Mouse (Mus musculus) midbrain, embryonic 15.5 days (tissue): Measurements from ENCODE around the gene Supt16. TPM values are rescaled to one million over a fixed set of nuclear protein-coding genes. Genes with fewer than 3 reads are reported as not detected.

Experiments
- ATAC-seq: fragments of 200-750 bp; cut with Nextera tagmentation; replicated peaks from 2 replicates; pipeline ENCODE4 v1.8.0; 2017; ENCODE audit warnings: moderate TSS enrichment
- H3K27ac ChIP-seq: fragments of 300-500 bp; sonication (generic); 2 replicates; pipeline ENCODE4 v1.5.1; 2015; ENCODE audit warnings: mild to moderate bottlenecking, inconsistent platforms
- H3K27me3 ChIP-seq: fragments of 300-500 bp; sonication (generic); replicated peaks from 2 replicates; pipeline ENCODE4 v1.6.1; 2015; ENCODE audit warnings: inconsistent platforms
- H3K36me3 ChIP-seq: fragments of 300-500 bp; sonication (generic); replicated peaks from 2 replicates; pipeline ENCODE4 v1.6.1; 2015; ENCODE audit warnings: inconsistent platforms
- H3K4me1 ChIP-seq: fragments of 300-500 bp; sonication (generic); 2 replicates; pipeline ENCODE4 v1.6.1; 2015; ENCODE audit warnings: inconsistent platforms
- H3K4me2 ChIP-seq: fragments of 300-500 bp; sonication (generic); 2 replicates; pipeline ENCODE4 v1.6.1; 2015; ENCODE audit warnings: inconsistent platforms, mild to moderate bottlenecking, moderate library complexity
- H3K4me3 ChIP-seq: fragments of 300-500 bp; sonication (generic); 2 replicates; pipeline ENCODE4 v1.5.1; 2015; ENCODE audit warnings: mild to moderate bottlenecking, inconsistent platforms
- H3K9ac ChIP-seq: fragments of 300-500 bp; sonication (generic); 2 replicates; pipeline ENCODE4 v1.6.1; 2015; ENCODE audit warnings: mild to moderate bottlenecking, inconsistent platforms
- H3K9me3 ChIP-seq: fragments of 300-500 bp; sonication (generic); 2 replicates; pipeline ENCODE4 v1.6.1; 2016; ENCODE audit warnings: inconsistent platforms
- WGBS: fragments of 180-500 bp; shearing (Covaris S2); methylation state at CpG from one replicate; pipeline ENCODE4 v1.1.7; 2015; ENCODE audit warnings: mixed read lengths; 5-methylcytosine and 5-hydroxymethylcytosine counted together
- polyA plus RNA-seq: library from polyadenylated mRNA; unstranded; fragments of >200 nt; fragmentation: Nextera tagmentation; extraction: Ambion mirVana; gene quantifications from 2 replicates; pipeline ENCODE4 v1.2.1, GENCODE M21; 2015

The Supt16 gene
- polyA plus RNA-seq, 1 experiment from 2014 or later, result 45.4 TPM

- peak overlapping the region; percentile 99 for H3K4me3 ChIP-seq
- no peak overlapping the region for H3K27ac ChIP-seq
- peaks cover 18% of the 10 kb centered on the region for H3K36me3 ChIP-seq
- no peak for ATAC-seq
- H3K27me3 ChIP-seq, result no peaks in the 10 kb centered on the region
- H3K9ac ChIP-seq, result no peak overlapping the region
- peaks cover 23% of the 10 kb centered on the region for H3K4me1 ChIP-seq
- 10% methylated on average over 3 of the region's 3 CpGs for WGBS
- peak overlapping the region; percentile 92 for H3K4me2 ChIP-seq
- H3K9me3 ChIP-seq, result no peaks in the 10 kb centered on the region
Measured at GRCm38 (mm10) chr14:52195691-52196090, 1.5 kb downstream of the Supt16 start.

DNA sequence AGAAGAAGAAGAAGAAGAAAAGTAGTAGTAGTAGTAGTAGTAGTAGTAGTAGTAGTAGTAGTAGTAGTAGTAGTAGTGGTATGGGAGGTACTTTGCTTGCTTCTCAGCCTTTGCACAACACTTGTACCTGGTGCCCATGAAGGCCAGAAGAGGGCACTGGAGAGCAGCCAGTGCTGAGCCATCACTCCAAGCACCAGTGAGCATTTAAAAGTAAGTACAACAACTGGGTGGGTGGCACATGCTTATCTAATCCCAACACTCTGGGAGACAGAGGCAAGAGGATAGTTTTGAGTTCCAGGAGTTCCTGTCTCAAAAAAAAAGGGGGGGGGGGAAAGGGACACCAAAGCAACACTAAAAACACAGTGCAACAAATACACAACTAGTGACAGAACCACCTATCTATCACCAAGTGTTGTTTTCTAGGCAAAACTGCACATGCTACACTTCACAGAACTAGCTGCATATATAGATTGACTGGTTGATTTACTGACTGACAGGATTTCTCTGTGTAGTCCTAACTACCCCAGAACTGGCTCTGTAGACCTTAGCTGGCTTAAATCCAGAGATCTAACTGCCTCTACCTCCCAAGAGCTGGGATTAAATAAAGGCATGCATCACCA, 6.4 kb downstream of the Supt16 start:
- ATAC-seq, result no peak
- peaks cover 12% of the 10 kb centered on the region for H3K4me1 ChIP-seq
- H3K4me3 ChIP-seq, result no peak overlapping the region
- no peak overlapping the region for H3K27ac ChIP-seq
- H3K9me3 ChIP-seq, result no peaks in the 10 kb centered on the region
- no peak overlapping the region for H3K4me2 ChIP-seq
- no peaks in the 10 kb centered on the region for H3K27me3 ChIP-seq
- H3K36me3 ChIP-seq, result no peaks in the 10 kb centered on the region
- H3K9ac ChIP-seq, result no peak overlapping the region

GRCm38 (mm10) chr14:52189519-52189918, 7.7 kb downstream of the Supt16 start:
- Histone ChIP-seq H3K4me1 (0 out of 2 replicates have a peak, but pooled peaks cover under 1% of the 10 kb centered on the region), H3K9me3 (no peaks in the 10 kb centered on the region)

DNA sequence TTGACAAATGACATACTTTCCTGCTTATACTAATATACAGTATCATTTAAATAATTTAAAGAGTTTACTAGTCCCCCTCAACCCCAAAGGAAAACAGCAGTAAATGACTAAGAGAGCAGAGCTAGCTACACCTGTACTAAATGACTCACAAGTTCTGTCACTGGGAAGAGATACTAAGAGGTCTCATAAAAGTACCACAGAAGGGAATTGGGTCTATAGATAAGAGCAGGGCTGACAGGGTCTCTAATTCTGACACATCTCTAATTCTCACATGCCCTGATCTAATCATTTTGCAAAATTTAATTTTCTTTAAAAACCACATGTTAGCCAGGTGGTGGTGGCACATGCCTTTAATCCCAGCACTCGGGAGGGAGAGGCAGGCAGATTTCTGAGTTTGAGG, 8.4 kb downstream of the Supt16 start:
- whole genome bisulfite sequencing, result 88% methylated on average over 1 of the region's 1 CpGs
- Histone ChIP-seq H3K4me1 (no peaks in the 10 kb centered on the region), H3K4me3 (no peak overlapping the region), H3K9me3 (no peaks in the 10 kb centered on the region), H3K9ac (no peak overlapping the region), H3K27me3 (no peaks in the 10 kb centered on the region), H3K36me3 (no peaks in the 10 kb centered on the region), H3K4me2 (no peak overlapping the region), H3K27ac (no peak overlapping the region)
- ATAC-seq, result no peak

More at GRCm38 (mm10) chr14:52189519-52189918, 7.7 kb downstream of the Supt16 start:
- ATAC-seq, result no peak
- Histone ChIP-seq H3K4me3 (no peak overlapping the region), H3K9ac (no peak overlapping the region), H3K27me3 (no peaks in the 10 kb centered on the region), H3K36me3 (no peaks in the 10 kb centered on the region), H3K27ac (no peak overlapping the region), H3K4me2 (no peak overlapping the region)
- WGBS, result 81% methylated on average over 2 of the region's 2 CpGs

DNA sequence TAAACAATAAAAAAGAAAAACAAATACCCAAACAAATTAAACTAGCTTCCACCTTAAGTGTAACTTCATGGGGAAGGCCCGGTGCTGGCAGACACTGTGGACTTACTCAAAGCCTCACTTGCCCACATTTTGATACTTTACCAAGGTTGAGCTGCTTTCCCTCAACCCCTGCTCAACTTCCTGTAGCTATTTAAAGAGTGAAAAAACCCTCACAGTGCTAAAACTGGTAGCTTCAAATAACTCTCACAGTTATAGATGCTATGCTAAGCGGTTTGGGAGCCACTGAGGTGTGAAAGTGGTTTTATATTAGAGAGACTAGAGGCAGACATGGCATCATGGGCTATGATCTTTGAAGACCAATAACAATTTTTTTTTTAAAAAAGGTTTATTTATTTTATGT, 30.6 kb downstream of the Supt16 start:
- no peak for ATAC-seq
- H3K27ac ChIP-seq, result no peak overlapping the region

DNA sequence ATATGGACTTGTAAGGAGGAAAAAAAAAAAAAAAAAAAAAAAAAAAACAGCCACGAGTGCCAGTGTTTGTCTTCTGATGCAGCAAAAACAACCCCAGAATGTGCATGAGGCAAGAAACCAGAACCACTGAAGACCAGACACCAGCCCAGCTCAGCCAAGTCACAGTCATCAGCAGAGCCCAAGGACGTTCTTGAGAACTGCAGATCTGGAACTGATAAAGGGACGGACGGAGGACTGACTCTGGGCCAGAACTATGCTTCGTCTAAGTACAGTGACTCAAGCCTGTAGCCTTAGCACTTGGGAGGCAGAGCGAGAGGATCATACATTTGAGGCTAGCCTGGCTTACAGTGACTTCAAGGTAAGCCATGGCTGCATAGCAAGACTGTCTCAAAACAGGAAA, 36.3 kb downstream of the Supt16 start:
- Histone ChIP-seq H3K9me3 (no peaks in the 10 kb centered on the region), H3K4me2 (no peak overlapping the region), H3K9ac (no peak overlapping the region), H3K36me3 (peaks cover 55% of the 10 kb centered on the region), H3K4me3 (no peak overlapping the region), H3K4me1 (no peaks in the 10 kb centered on the region), H3K27me3 (no peaks in the 10 kb centered on the region), H3K27ac (no peak overlapping the region)
- no peak for ATAC-seq
- 85% methylated on average over 6 of the region's 6 CpGs for WGBS

More for the DNA sequence above, 30.6 kb downstream of the Supt16 start:
- H3K9ac ChIP-seq, result no peak overlapping the region
- WGBS, result 91% methylated on average over 2 of the region's 2 CpGs
- no peak overlapping the region for H3K4me3 ChIP-seq
- peaks cover 56% of the 10 kb centered on the region for H3K36me3 ChIP-seq
- H3K27me3 ChIP-seq, result no peaks in the 10 kb centered on the region
- no peaks in the 10 kb centered on the region for H3K4me1 ChIP-seq
- no peak overlapping the region for H3K4me2 ChIP-seq
- H3K9me3 ChIP-seq, result no peaks in the 10 kb centered on the region

DNA sequence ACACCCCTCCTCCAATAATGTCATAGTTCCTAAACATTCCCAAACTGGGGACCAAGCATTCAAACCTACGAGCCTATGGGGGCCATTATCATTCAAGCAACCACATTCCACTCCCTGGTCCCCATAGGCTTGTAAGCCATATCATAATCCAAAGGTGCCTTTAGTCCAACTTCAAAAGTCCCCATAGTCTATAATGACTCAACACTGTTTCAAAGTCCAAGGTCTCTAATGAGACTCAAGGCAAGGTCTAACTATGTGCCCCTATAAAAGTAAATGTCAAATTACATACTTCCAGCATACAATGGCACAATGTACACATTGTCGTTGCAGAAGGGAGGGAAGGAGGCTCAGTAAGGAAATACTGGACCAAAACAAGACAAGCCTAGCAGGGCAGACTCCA, 42.2 kb downstream of the Supt16 start:
- WGBS, result 90% methylated on average over 2 of the region's 2 CpGs
- H3K4me1 ChIP-seq, result peaks cover 12% of the 10 kb centered on the region
- H3K27ac ChIP-seq, result no peak overlapping the region
- H3K9me3 ChIP-seq, result no peaks in the 10 kb centered on the region
- H3K27me3 ChIP-seq, result no peaks in the 10 kb centered on the region
- no peak for ATAC-seq
- no peak overlapping the region for H3K9ac ChIP-seq
- H3K36me3 ChIP-seq, result peaks cover 13% of the 10 kb centered on the region; the same call in 1 of the 2 replicates
- H3K4me3 ChIP-seq, result no peak overlapping the region
- no peak overlapping the region for H3K4me2 ChIP-seq

DNA sequence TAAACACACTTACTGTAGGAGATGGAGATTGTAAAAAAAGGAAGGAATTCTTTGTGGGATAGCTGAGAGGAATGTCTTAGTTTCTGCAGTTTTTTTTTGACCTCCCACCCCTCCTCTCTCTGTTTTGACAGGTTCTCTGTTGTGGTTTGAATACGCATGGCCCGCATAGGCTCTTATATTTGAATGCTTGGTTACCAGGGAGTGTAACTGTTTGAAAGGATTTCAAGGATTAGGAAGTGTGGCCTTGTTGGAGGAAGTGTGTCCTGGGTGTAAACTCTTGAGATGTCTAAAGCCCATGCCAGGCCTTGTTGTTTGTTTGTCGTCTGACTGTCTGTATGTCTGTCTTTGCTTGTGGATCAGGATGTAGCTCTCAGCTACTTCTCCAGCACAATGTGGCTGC, 44.6 kb downstream of the Supt16 start:
- no peak overlapping the region for H3K9ac ChIP-seq
- WGBS, result 15% methylated on average over 3 of the region's 3 CpGs
- no peaks in the 10 kb centered on the region for H3K27me3 ChIP-seq
- peak overlapping the region; percentile 28 for H3K4me2 ChIP-seq
- H3K9me3 ChIP-seq, result no peaks in the 10 kb centered on the region
- H3K27ac ChIP-seq, result no peak overlapping the region; the same call in 1 of the 2 replicates
- H3K36me3 ChIP-seq, result no peaks in the 10 kb centered on the region
- no peak overlapping the region for H3K4me3 ChIP-seq
- H3K4me1 ChIP-seq, result peaks cover 12% of the 10 kb centered on the region
- peak; percentile 34 for ATAC-seq

DNA sequence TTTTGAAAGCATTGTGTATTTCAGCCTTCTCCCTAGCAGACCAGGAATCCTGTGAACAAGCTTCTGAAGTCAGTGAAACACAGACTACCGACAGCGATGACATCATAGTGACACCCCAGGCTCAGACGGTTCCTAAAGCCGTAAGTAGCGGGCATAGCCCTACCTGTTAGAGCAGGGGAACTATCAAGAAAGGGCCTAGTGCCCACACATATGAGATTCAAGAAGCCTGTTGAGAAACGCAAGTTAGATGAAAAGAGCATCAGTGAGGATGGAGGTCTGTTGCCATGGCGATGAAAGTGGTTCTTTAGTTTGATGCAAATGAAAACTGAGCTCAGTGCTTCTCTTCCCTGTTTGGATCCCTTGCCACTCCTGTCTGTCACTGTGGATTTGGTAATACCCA, 45.0 kb downstream of the Supt16 start:
- no peak overlapping the region for H3K9ac ChIP-seq
- 17% methylated on average over 7 of the region's 7 CpGs for WGBS
- peaks cover 12% of the 10 kb centered on the region for H3K4me1 ChIP-seq
- no peaks in the 10 kb centered on the region for H3K36me3 ChIP-seq
- H3K9me3 ChIP-seq, result no peaks in the 10 kb centered on the region
- H3K4me2 ChIP-seq, result peak overlapping the region; percentile 28
- peak; percentile 79 for ATAC-seq
- H3K27ac ChIP-seq, result peak overlapping the region; percentile 31; the same call in 1 of the 2 replicates
- H3K27me3 ChIP-seq, result no peaks in the 10 kb centered on the region
- H3K4me3 ChIP-seq, result peak overlapping the region; percentile 4; the same call in 1 of the 2 replicates

DNA sequence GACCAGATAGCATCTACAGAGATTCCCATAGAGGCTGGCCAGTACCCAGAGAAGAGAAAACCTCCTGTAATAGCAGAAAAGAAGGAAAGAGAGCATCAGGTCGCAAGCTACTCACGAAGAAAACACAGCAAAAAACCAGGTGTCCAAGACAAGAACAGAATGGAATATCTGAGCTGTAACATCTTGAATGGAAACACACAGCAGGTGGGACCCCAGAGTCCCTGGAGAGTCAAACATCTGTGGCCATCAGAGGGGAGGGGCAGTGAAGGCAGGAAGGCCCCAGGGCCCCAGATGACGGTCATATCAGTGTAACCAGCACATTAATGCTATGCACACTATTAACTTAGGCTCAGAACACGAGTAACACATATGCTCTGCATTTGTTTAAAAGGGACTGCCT, 47.3 kb downstream of the Supt16 start:
- WGBS, result 60% methylated on average over 4 of the region's 4 CpGs
- Histone ChIP-seq H3K4me1 (peaks cover 12% of the 10 kb centered on the region), H3K36me3 (no peaks in the 10 kb centered on the region)

DNA sequence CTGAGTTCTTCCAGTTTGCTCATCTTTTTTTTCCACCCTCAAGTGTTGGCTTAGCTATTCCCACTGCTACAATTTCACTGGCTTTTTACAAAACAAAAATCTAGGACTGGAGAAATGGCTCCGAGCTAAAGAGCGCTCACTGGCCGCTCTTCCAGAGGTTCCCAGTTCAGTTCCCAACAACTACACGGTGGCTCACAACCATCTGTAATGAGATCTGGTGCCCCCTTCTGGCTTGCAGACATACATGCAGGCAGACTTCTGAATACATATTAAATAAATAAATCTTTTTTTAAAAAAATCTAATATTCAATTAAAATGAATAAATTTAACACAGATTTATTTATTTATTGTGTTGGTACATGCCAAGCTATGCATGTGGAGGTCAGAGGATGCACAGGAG, 50.7 kb downstream of the Supt16 start:
- Histone ChIP-seq H3K4me1 (no peaks in the 10 kb centered on the region), H3K27me3 (no peaks in the 10 kb centered on the region), H3K36me3 (no peaks in the 10 kb centered on the region), H3K4me3 (no peak overlapping the region), H3K9me3 (no peaks in the 10 kb centered on the region), H3K4me2 (no peak overlapping the region), H3K9ac (no peak overlapping the region), H3K27ac (no peak overlapping the region)
- WGBS, result 63% methylated on average over 4 of the region's 4 CpGs
- no peak for ATAC-seq

More for the DNA sequence above, 47.3 kb downstream of the Supt16 start:
- Histone ChIP-seq H3K27ac (no peak overlapping the region), H3K4me3 (no peak overlapping the region), H3K27me3 (no peaks in the 10 kb centered on the region), H3K9me3 (no peaks in the 10 kb centered on the region), H3K4me2 (no peak overlapping the region), H3K9ac (no peak overlapping the region)
- ATAC-seq, result no peak

DNA sequence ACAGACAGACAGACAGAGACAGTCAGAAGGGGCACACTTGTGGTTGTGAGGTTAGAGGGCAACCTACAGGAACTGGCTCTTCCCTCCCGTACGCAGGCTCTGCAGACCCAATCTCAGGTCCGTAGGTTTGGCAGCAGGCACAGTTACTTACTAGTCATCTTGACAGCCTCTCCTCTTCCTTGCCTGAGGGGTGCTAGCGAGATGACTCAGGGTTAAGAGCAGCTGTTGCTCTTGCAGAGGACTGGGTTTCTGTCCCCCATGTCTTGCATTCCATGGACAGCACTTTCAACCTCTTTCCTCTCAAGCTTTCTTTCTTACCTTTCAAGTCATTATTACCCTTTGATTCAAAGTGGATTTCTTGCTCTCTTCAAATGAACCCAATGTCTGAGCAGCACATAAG, 53.1 kb downstream of the Supt16 start:
- Histone ChIP-seq H3K4me1 (no peaks in the 10 kb centered on the region), H3K36me3 (no peaks in the 10 kb centered on the region), H3K27ac (no peak overlapping the region), H3K27me3 (no peaks in the 10 kb centered on the region), H3K9me3 (no peaks in the 10 kb centered on the region), H3K4me2 (no peak overlapping the region), H3K9ac (no peak overlapping the region), H3K4me3 (no peak overlapping the region)
- ATAC-seq, result no peak
- 87% methylated on average over 4 of the region's 4 CpGs for WGBS

DNA sequence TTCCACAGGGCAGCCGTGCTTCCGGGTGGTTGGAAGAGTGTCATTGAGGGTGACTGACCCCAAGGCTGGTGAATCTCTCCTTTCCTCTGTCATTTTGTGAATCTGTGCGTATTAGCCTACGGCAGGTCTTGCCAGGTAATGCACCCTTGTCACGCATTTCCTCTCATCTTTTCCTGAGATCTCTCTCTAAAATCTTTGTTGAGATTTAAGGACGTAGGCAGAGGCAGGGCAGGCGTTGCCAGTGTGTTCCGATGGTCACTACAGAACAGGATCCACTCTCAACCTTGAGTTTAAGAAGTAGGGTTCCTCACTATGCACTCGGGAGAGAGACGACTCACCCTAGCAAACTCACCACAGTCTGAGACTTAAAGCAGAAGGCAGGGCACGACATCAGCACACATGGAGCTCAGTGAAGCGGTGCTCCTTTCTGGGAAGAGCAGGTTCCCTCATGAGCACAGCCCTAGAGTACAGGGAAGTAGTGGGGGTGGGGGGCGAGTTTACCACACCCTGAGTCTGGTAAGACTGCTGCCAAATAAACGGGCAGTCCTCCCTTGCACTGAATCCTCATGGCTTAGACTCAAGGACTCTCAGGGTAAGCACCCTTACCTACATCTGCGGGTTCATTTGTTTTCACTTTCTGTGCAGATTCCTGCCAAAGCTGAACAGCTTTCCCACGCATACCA, 55.6 kb downstream of the Supt16 start:
- Histone ChIP-seq H3K27me3 (no peaks in the 10 kb centered on the region), H3K4me2 (no peak overlapping the region), H3K9me3 (no peaks in the 10 kb centered on the region), H3K4me1 (no peaks in the 10 kb centered on the region), H3K9ac (no peak overlapping the region), H3K27ac (no peak overlapping the region), H3K36me3 (no peaks in the 10 kb centered on the region), H3K4me3 (no peak overlapping the region)
- WGBS, result 76% methylated on average over 16 of the region's 16 CpGs
- ATAC-seq, result no peak
